Mouse (Mus musculus): ENCODE results near the gene Phf11b. TPM values are rescaled to one million over a fixed set of nuclear protein-coding genes. Genes with fewer than 3 reads are reported as not detected.
"Not testable (repeated sequence)": the region's sequence is repeated elsewhere in the genome, so short reads cannot be mapped to it uniquely, and the experiment has no call there.

The Phf11b gene
- total RNA-seq (2021) = under 1 TPM; 0.56 to 0.64 TPM
- long read RNA-seq, experiment 1 = 0 reads
- long read RNA-seq, experiment 2, partial matches to known transcripts = 0 of 1 reads
- long read RNA-seq, experiment 2, other reads (novel, unspliced or antisense) = 0 of 1 reads

DNA sequence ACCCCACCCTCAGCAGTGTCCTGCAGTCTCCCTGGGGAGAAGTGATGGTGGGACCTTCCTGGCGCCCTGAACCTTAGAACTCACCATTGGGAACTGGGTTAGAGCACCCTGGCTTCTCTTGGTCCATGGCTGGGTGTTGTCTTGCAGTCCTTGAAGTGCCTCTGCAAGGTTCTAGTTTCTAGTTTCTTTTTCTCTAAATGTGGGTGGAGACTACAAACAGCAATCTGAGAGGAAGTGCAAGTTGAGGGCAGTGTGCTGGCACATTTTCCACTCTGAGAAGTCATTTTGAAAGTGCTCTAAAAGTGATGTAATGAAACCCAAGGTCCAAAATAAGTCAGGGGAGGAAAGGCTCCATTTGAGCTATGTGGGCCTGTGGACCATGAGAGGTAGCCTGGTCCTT lies at the start of gene Phf11b:
Gene Phf11b, minus strand, starts transcription at position 163 of the 400 bp plus-strand sequence.
- not testable (repeated sequence) for DNase-seq (ENCODE audit: low spot score in 2 of 2)

- DNase-seq (ENCODE audit: low spot score in 2 of 2) = not testable (repeated sequence)
Measured at GRCm38 (mm10) chr14:59390181-59390580, 49.0 kb upstream of the Phf11b start.

GRCm38 (mm10) chr14:59389532-59389931 lies 48.4 kb upstream of the Phf11b start:
- DNase-seq (ENCODE audit: low spot score in 2 of 2) = no peak

DNA sequence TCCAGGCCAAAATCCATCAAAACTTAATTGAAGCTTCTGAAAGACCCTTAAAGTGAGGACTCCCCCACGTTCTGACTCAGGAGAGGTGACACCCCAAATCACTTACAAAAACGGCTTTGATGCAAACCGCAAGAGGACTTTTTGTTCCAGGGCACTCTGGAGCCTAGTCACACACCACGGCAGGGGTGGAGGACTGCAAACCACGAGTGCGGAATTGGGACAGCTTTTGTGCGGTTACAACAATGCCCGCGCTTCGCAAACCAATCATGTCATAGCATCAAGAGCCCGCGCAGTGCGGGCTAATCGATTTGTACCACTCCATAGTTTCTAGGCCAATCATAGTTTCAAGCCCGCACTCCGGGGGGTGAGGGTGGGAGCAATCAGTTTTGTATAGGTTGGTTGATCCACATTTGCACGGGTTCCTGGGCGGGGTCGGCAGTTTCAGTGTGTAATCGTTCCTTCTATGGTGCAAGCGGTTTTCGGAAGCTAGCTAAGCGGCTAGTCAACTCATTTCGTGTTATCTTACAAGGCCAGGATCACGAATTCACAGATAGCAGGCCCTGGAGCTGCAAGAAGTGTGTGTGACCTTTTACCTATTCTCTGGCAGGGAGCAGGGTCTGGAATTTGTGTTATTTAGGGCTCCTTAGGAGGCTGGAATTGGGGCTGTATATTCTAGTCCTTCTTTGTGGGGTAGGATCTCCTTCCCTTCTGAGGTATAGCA lies 29.4 kb upstream of the Phf11b start:
- no peak for DNase-seq (ENCODE audit: low spot score in 2 of 2)

GRCm38 (mm10) chr14:59366386-59367105 lies 25.4 kb upstream of the Phf11b start:
- no peak for DNase-seq (ENCODE audit: low spot score in 2 of 2)

- DNase-seq (ENCODE audit: low spot score in 2 of 2) = no peak
Measured at GRCm38 (mm10) chr14:59365244-59365644, 24.1 kb upstream of the Phf11b start, which contains the start of gene Phf11d. Gene Phf11d (minus strand): TSS chr14:59365470.

DNA sequence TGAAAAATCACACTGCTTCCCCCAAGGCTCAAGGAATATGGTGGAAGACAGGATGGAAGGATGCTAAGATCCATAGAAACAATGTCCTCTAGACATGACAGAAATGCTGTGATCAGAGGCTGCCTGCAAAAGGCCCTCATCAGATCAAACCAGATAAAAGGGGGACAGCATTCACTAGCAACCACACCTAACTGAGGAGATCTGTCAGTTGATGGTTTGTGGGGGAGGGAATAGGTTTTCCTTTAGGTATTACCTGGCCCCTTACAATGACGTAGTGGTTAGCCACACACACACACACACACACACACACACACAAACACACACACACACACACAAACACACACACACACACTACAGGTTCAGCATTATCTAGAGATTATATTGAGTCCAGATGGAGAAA lies 1.6 kb downstream of the Phf11b start:
- DNase-seq (ENCODE audit: low spot score in 2 of 2) = no peak

DNA sequence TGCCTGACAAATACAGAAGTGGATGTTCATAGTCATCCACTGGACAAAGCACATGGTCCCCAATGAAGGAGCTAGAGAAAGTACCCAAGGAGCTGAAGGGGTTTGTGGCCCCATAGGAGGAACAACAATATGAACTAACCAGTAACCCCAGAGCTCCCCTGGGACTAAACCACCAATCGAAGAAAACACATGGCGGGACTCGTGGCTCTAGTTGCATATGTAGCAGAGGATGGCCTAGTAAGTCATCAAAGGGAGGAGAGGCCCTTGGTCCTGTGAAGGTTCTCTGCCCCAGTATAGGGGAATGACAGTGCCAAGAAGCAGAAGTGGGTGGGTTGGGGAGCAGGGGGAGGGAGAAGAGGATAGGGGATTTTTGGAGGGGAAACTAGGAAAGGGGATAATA lies 5.1 kb downstream of the Phf11b start:
- not testable (repeated sequence) for DNase-seq (ENCODE audit: low spot score in 2 of 2)

DNA sequence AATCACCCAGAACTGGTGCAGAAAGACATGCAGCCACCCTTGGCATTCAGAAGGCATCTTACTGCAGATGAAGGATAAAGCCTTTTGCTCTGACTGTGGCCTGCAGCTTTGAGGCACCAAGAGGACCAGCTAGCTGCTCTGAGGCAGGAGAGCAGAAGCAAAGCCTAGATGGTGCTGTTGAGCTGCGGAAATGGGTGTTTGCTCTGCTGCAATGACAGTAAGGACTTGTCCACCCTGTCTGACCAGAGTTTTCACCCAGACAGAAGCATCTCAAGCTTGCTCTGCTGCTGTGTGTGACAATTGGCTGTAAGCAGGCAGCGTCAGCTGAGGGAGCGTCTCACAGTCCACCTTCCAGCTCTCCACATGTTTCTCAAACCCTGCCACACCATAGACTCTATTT lies 10.7 kb downstream of the Phf11b start:
- not testable (repeated sequence) for DNase-seq (ENCODE audit: low spot score in 2 of 2)

- not testable (repeated sequence) for DNase-seq (ENCODE audit: low spot score in 2 of 2)
Measured at GRCm38 (mm10) chr14:59319970-59320369, 21.2 kb downstream of the Phf11b start.

DNA sequence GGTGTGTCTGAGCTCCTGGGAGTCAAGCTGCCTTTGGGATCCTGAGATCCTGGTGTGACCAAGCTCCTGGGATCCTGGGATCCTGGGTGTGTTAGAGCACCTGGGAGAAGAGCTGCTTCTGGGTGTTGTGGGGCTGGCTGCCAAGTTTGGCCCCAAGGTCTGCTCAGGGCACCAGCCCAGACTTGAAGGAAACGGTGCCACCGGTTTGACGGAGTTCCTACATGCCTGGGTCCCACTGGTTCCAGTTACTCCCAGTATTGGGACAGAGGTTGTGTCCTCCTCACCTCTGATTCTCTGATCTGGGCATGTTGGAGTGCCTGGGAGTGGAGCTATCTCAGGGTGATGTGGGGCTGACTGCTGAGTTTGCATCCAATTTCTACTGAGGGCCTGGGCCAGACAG lies 22.1 kb downstream of the Phf11b start:
- DNase-seq (ENCODE audit: low spot score in 2 of 2) = not testable (repeated sequence)

GRCm38 (mm10) chr14:59297391-59297790 lies 43.8 kb downstream of the Phf11b start, which contains the start of gene Phf11a:
Gene Phf11a (minus strand): TSS chr14:59297522.
- DNase-seq (ENCODE audit: low spot score in 2 of 2) = not testable (repeated sequence)

DNA sequence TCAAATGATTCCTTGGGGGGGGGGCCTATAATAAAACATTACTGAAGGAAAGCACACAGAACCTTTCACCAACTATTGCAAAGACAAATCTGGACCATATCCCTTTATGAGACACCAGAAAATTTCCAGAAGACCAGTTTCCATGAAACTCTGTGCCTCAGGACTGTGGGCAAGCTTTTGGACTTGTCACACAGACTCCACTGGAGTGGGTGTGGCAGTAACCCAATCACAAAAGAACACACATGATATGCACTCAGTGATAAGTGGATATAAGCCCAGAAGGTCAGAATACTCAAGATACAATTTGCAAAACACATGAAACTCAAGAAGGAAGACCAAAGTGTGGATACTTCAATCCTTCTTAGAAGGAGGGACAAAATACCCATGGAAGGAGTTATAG lies 49.4 kb downstream of the Phf11b start:
- not testable (repeated sequence) for DNase-seq (ENCODE audit: low spot score in 2 of 2)

- DNase-seq (ENCODE audit: low spot score in 2 of 2) = not testable (repeated sequence)
Measured at GRCm38 (mm10) chr14:59274961-59275360, 66.2 kb downstream of the Phf11b start.

Other genes with a start within 250 kb of the Phf11b start
- gene 1700129C05Rik, start 198.5 kb downstream of the Phf11b start, total RNA-seq (2021) = not detected
- gene Gm5142, start 162.6 kb downstream of the Phf11b start, total RNA-seq (2021) = not detected
- gene Rcbtb1, start 140.1 kb downstream of the Phf11b start, total RNA-seq (2021) = 10 to 100 TPM; 55.6 to 57.2 TPM
- not detected for gene Gm6904, start 81.1 kb downstream of the Phf11b start, total RNA-seq (2021)
- gene Phf11a, start 43.8 kb downstream of the Phf11b start, total RNA-seq (2021) = under 1 TPM in 1 of 2 experiments, not detected in 1; 0.25 TPM
- 1 to 10 TPM; 3.6 to 3.9 TPM for gene Phf11d, start 24.1 kb upstream of the Phf11b start, total RNA-seq (2021)
- gene Phf11c, start 54.0 kb upstream of the Phf11b start, total RNA-seq (2021) = 1 to 10 TPM; 1.0 to 1.1 TPM
- 1 to 10 TPM; 8.8 to 8.9 TPM for gene Setdb2, start 99.5 kb upstream of the Phf11b start, total RNA-seq (2021)
- 10 to 100 TPM; 28.1 to 28.8 TPM for gene Cab39l, start 99.6 kb upstream of the Phf11b start, total RNA-seq (2021)

Data from adrenal gland, postnatal 4 days (tissue).